Mouse (Mus musculus) ES-CJ7 (cell line): ENCODE measurements around the gene Pygo2.
"Not testable (repeated sequence)": the region's sequence is repeated elsewhere in the genome, so short reads cannot be mapped to it uniquely, and the experiment has no call there.

Experiments used
- DNase-seq: peaks from one replicate; pipeline ENCODE4 v3.0.0; 2011; ENCODE audit warnings: low read depth, low spot score

The Pygo2 gene

DNA sequence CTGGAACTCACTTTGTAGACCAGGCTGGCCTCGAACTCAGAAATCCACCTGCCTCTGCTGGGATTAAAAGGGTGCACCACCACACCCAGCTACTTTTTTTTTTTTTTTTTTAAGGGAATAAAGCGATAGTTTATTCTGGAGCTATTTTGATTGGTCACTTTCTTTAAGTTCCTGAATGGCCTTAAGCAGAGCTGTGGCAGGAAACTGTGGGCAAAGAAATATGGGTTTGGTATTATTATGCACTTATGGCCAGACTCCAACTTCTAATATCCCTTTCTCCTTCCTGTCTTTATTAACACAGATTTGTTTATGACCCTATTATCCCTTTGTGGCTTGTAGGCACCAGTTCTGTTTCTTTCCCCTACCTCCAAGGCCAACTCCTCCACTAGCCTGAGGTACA lies 9.6 kb upstream of the Pygo2 start:
- DNase-seq = no peak

DNA sequence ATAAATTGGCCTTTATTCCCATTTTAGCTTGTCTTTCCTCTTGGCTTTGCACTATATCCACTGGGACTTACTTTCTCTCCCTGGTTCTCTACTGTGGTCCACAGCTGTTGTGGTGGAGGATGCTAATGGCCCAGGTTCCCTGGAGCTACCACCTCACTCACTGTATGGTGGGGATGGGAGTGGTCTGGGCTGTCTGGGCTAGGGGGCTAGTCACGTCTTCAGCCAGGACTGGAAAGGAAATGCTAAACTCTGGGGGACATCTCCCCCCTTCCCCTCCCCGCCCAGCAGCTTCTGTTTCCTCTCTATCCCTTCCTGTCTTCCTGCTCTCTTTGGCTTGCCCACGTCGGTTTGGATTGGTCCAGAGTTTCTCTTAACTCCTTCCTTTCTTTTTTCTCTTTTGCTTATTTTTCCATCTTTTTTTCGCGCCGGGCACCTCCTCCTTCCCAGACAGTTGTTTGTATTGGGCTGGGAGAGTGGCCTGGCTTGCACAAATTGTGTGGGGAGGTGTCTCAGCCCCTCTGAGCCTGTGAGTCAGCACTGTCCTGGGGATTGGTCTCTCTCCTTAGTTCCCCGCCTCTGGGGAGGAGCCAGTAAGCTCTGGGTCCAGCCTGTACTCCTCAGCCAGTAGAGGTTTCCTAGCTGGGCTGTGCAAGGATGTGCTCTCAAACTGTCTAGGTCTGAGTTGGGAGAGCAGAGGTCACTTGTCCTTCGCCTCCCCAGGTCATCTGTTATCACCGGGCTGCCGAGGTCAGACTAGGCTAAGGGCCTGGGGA lies 8.8 kb upstream of the Pygo2 start:
- peak; percentile 86 for DNase-seq

DNA sequence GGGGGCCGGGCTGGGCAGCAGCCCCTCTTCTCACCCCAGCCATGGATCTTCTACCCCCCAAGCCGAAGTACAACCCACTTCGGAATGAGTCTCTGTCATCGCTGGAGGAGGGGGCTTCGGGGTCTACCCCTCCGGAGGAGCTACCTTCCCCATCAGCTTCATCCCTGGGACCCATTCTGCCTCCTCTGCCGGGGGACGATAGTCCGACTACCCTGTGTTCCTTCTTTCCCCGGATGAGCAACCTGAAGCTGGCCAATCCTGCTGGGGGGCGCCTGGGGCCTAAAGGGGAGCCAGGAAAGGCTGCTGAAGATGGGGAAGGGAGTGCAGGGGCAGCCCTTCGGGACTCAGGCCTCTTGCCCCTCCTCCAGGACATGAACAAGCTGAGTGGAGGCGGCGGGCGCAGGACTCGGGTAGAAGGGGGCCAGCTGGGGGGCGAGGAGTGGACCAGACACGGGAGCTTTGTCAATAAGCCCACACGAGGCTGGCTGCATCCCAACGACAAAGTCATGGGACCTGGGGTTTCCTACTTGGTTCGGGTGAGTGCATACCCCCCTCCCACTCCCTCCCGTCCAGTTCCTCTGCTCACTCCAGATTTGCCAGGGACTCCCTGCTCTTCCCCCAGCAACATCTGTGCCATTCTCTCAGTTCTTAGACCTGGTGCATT lies 8.1 kb upstream of the Pygo2 start:
- no peak for DNase-seq

DNA sequence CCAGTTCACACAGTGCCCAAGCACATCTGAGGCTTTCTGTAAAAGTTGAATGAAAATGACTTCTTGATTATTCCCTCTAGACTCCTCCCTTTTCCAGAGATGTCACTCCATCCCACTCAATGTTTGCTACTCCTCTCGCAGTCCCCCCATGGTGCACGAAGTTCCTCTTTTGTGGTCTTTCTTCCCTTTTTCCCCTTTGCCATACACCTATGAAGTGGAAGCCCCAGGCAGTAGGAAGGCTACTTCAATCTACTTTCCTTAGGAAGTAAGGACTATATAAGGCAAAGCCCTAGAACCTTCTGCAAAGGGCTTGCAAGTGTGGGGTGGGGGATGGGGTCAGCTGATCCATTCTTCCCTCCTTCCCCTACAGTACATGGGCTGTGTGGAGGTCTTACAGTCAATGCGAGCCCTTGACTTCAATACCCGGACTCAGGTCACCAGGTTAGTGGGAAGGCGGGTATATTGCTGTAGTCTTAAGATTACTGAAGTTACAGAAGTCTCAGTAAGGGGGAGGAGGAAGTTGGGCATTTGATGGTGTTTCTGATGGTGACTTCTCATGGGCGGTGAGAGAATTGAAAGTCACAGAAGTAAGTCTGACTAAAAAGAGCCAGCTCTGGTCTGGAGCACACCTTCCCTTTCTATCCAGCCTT lies 7.3 kb upstream of the Pygo2 start:
- no peak for DNase-seq

DNA sequence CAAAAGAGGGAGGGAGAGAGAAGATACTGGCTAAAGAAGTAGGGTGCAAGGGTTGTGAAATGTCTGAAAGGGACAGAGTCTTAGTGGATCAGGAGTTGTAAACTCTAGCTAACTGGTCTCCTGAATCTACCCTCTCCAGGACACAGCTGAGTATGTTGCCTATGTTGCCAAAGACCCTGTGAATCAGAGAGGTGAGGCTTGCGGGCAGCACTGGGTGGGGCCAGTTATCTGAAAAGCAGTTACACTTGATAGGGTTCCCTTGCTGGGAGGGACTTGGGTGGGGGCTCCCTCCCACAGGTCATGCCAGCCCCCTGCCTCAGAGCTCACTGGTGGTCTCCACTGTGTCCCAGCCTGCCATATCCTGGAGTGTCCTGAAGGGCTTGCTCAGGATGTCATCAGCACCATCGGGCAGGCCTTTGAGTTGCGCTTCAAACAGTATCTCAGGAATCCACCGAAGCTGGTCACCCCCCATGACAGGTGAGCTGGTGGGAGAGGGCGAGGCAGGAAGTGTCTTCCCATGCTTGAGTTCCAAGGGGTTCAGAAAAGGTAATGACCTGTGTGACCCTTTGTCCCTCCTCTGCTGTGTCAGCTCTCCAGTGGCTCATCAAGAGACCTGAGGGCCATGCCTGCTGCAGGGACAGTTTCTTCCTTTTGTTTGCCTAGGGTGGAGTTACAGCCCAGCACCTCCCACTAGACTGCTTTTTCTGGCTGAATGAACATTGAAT lies 5.4 kb upstream of the Pygo2 start:
- DNase-seq = no peak

DNA sequence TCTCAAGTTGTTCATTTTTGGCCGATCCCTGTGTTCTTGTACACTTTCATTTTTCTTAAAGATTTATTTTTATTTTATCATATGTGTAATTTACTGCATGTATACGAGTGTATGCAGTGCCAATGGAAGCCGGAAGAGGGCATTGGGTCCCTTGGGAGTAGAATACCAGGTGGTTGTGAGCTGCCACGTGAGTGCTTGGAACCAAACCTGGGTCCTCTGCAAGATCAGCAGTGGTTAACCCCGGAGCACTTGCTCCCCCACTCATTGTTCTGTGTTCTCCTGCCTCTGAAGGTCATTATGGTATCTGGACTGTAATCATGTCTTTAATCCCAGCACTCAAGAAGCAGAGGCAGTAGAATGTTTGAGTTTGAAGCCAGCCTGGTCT lies 4.9 kb upstream of the Pygo2 start:
- peak; percentile 50 for DNase-seq

DNA sequence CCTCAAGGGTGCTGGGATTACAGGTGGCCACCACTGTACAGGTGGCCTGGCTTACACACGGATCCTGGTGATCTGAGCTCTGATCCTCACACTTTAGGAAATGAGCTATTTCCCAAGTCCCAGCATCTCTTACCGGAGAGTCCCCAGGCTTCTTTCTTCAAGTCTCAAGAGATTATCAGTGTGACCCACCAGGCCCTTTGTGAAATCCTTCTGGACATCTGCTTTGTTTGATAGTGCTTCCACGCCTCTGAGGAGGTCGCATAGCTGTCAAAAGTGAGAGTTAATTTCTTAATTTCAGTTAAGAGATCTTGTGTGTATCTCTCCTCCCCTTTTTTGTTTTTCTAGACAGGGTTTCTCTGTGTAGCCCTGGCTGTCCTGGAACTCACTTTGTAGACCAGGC lies 4.1 kb upstream of the Pygo2 start:
- no peak for DNase-seq

DNA sequence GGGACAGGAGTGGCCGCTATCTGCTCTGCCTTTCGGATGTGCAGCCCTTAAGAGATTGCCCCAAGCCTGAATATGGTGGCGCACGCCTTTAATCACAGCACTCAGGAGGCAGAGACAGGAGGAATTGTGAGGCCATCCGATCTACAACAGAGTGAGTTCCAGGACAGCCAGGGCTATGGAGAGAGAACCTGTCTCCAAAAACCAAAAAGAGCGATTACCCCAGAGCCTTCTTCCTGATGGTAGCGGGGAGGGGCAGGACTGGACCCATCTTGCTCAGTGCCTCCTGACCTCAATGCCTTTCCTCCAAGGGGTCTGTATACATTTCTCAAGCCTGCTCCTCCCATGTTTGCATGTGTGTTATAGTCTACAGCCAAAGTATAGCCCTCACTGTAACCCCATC lies 993 bp upstream of the Pygo2 start:
- not testable (repeated sequence) for DNase-seq

DNA sequence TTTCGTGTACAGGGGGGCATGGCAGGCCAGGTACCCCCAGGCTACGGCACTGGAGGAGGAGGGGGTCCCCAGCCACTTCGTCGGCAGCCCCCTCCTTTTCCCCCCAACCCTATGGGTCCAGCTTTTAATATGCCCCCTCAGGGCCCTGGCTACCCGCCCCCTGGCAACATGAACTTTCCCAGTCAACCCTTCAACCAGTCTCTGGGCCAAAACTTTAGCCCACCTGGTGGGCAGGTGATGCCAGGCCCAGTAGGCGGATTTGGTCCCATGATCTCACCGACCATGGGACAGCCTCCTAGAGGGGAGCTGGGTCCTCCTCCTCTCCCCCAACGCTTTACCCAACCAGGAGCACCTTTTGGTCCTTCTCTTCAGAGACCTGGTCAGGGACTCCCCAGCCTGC lies 2.6 kb downstream of the Pygo2 start:
- no peak for DNase-seq

DNA sequence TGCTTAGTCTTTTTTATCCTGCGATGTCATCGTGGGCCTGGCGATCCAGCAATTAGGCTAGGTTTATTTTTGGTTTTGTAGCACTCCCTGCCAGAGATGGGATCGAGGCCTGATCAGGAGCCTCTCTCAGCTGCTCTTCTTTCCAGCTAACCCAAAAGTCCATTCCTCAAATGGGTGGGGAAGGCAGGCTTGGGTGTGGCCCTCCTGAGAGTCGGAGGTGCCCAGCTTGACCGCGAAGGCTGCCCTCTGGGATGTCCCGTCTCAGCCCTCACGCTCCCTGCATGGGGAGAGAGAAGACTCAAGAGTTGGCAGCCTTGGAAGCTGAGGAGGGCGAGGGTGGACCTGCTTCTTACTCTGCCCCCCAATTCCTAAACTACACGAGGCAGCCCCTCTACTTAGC lies 4.5 kb downstream of the Pygo2 start:
- no peak for DNase-seq

DNA sequence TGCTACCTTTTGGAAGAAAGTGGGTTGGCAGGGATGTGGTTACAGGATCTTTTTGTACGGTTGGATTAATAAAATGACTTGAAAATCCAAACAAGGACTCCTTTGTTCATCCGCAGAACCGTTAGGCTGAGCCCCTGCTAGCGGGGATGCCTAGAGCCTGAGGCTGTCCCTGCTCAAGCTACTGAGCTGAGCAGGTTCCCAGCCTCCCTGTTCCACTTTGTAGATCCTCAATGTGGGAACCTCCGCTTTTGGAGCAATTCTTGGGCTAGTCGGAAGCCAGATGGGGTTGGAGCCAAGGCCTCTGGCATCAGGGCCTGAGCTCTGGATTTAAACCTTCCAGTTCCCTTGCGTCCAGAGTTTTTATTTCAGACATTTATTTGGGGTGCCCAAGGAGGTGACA lies 5.0 kb downstream of the Pygo2 start:
- DNase-seq = no peak

DNA sequence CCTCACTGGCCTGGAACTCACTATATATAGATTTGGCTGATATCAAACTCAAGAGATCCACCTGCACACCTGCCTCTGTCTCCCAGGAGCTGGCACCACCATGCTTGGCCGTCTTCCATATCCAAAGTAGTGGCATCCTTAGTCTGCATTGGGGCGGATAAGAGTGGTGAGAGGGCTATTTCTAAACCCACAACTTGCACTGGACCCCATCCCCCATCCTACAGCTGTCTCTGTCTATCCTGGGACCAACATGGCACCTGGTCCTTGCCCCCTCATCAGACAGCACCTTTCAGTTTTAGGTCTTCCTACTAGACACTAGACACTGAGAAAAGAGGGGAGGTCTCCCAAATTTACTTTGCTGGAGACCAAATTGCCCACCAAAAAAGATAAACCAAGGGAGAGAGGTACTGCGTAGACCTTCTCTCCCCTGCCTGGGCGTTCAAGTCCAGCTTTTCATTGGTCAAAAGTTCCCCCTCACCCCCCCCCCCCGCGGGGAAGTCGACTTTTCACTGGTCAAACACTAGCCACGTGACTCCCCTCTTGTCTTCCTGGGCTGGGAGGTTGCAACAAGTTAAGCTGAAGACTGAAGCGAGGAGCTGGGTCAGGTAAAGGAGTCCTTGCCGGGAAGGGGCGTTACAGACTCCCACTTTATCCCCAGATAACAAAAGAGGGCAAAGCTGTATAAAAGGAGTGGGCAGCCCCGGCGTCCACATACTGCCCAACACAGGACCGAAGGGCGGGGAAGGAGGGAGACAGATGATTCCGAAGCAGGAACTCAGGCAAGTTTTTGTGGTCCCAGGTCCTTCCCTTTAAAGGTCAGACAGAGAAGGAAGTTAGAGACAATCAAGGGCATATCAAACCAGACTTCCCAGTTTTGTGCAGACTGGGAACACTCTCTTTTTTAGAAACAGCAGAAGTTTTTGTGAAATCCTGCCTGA lies 6.4 kb downstream of the Pygo2 start, which contains the start of gene Pbxip1:
Gene Pbxip1, plus strand, starts transcription at position 531 of the 938 bp plus-strand sequence.
- peak; percentile 88 for DNase-seq

DNA sequence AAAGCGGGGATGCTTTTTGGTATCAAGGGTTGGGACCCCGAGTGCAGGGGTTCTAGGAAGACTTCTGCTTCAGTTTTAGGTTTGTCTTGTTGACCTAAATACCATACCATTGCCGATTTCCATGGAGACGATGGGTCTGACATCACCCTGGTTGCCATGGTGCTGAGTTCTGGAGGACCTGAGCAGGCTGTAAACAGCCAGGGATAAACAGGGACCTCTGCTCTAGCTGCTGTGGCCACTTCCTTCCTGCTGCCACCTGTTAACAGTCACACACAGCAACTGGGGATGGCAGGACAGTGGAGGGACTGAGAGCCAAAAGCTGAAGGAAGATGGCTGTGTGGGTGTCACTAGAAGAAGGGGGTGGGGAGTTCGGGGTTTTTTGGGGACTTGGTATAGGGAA lies 7.3 kb downstream of the Pygo2 start:
- peak; percentile 49 for DNase-seq

DNA sequence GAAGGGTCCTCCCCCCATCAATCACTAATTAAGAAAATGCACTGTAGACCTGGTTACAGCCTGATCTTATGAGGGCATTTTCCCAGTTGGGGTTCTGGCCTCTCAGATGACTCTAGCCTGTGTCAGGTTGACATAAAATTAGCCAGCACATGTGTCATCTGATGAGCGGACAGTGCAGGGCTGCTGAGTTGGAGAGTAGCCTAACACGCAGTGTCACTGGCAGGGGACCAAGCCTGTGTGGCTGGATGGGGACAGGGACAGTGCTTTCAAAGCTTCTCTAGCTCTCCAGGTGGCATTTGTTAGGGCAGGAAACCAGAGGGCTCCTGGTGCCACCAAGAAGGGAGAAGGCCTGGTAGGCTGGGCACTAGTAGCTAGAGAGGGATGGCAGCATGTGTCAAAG lies 10.7 kb downstream of the Pygo2 start:
- no peak for DNase-seq

DNA sequence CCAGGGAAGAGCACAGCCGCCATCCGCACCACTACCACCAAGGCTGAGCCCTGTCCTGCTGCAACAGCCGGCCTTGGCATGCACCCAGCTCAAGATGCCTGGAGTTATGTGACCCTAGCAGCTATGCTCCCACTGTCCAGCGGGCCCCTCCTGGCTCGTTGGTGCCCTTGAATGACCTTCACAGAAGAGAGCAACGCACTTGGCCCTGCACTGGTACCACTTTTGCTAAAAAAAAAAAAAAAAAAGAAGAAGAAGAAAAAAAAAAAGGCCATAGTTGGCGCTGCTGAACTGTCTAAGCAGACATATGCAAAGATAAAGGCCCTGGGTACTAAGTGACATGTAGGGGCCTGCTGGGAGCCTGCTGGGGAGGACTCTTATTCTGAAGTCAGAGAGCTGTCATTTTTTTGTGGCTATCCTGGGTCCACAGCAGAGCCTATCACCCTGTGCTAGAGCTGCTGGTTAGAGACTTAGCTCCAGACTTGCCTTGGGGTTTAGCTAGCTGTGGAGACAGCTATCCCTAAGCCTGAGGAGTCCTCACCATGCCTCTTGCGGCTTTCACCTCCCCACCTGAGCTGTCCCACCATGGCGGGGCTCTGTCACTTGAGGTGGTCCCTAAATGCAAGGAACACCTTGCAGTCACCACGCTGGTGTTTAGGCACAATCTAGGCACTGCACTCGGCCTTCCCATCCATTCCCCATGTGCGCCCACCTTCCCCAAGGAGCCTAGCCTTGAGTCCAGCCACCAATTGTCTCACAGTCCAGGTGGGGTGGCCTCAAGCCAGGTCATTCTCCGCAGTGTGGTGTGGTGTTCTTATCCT lies 18.9 kb downstream of the Pygo2 start:
- peak; percentile 53 for DNase-seq

DNA sequence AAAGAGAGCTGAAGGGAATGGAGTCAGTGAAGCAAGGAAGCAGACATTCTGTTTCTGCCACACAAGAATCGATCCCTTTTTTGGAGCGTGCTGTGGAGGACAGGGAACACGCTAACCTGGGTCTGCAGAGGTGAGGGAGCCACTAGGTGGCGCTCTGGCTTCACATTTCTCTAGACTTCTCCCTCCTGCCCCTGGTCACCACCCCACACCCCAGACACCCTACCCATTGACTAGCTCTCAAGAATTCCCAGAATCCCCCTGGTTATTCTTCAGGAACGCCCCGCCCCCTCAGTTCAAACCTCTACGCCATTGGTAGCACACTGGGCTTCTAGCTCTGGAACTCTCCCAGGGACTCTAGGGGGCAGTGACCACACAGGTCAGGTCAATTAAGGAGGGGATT lies 19.5 kb downstream of the Pygo2 start:
- DNase-seq = peak; percentile 97

DNA sequence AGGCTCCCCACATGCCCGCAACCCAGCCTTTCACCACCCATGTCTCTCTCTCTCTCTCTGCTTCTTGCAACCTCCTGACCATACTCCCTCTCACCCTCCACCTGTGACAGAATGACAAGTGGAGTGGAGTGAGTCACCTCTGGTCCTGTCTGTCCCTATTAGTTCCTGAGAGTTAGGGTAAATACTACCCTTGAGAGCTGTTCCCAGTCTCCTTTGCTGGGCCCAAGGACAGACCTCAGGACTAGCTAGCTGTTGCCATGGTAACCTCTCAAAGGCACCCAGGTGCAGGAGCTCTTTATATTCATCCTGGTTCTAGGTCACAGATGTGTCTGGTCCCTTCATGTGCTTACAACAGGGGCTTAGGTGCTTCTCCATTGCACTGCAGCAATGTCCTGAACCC lies 21.9 kb downstream of the Pygo2 start:
- DNase-seq = peak; percentile 37

DNA sequence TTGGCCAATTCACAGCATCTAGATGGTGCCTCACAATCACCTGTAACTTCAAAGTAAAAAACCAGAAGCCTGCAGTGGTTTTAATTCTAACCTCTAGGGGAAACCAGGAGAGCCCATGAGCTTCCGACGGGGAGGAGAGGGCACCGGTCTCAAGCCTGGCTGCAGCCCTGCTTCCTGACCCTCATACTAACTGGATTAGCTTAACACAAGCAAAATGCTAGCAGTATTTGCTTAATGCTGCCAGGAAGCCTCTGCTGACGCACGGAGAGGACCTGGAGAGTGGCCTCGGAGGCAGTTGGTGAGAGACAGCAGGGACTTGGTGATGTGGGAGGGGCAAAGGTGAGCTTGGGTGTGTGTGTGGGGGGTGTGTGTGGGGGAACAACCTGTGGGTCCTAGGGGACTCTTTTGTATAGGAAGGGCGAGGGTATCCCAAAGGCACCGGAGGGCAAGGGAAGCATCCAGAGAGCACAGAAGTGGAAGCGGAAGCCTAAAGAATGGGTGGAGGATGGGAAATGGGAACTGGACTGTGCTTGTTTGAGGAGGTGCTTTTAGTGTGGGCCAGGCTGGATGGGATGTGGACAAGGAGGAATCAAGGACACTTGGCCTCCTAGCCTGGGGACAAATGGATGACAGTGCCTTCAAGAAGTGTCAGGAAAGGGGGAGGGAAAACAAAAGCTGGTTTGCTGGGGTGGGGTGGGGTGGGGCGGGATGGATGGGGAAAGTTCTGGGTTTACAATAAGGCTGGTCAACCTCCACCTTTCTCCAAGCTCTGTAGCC lies 24.6 kb downstream of the Pygo2 start, which contains the start of gene Pmvk:
Gene Pmvk, plus strand, starts transcription at position 141 of the 777 bp plus-strand sequence.
- peak; percentile 84 for DNase-seq

DNA sequence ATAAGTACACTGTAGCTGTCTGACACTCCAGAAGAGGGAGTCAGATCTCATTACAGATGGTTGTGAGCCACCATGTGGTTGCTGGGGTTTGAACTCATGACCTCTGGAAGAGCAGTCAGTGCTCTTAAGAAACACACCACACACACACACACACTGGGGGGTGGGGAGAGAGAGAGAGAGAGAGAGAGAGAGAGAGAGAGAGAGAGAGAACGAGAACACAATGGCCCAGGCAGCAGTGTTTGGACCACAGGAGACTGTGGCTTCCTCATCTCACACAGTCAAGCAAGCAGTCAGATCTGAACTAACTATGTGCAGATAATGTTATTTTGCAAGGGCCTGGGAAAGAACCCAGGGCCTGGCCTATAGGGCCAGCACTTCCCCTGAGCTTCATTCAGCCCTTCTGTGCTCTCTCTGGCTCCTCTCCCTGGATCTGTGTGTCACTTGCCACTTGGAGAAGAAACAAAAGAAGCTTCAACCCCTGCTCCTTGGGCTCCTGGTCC lies 25.8 kb downstream of the Pygo2 start:
- no peak for DNase-seq
